In genomic region chr2:131469916-131470315, GRCm38 (mm10) we compare ENCODE assay signal across 14 mouse cellular contexts. TPM values are rescaled to one million over a fixed set of nuclear protein-coding genes. Genes with fewer than 3 reads are reported as not detected.
DNase-seq lines count a peak whose midpoint lies in the region; ATAC-seq lines count a peak whose summit lies in the region.
"Had no signal": no experiment of that assay in that cellular context is flagged by ENCODE, and none has a peak within 500 bp of the region (broad histone marks: within the 10 kb centered on the region; RNA-seq: fewer than 3 reads in every experiment).

No protein-coding gene starts in this region.

- H3K9me3 ChIP-seq in heart, embryonic 11.5 days (replicated peaks; ENCODE audit: control insufficient read depth, low read length) = no peaks in the 10 kb centered on the region
- H3K9me3 ChIP-seq: forebrain, embryonic 10.5 days; liver, embryonic 15.5 days had no signal

- no peaks in the 10 kb centered on the region for H3K27me3 ChIP-seq in heart, embryonic 11.5 days (ENCODE audit: control insufficient read depth, insufficient read depth, low read length)

- ATAC-seq in heart, embryonic 11.5 days (replicated peaks; ENCODE audit: insufficient number of reproducible peaks, low FRiP score, low TSS enrichment) = no peak
- ATAC-seq in inflammation-experienced regulatory T-cells, adult 6 months = no peak

- WGBS in heart, embryonic 11.5 days (ENCODE audit: insufficient replicate concordance) = 48% methylated on average over 1 of the region's 1 CpGs

- DNase-seq in heart, adult 11 months = peak; percentile 97
- peak; percentile 46 for DNase-seq in 3T3-L1 (ENCODE audit: low read depth, low spot score)
- DNase-seq in brain, adult 2 months (ENCODE audit: low read depth, low spot score) = peak; percentile 55
- peak; percentile 40 to 45 for DNase-seq in heart, postnatal 36 days
- DNase-seq in kidney, postnatal 4 days = no peak
- DNase-seq in layer of hippocampus, postnatal 25 days (ENCODE audit: extremely low spot score in 1 of 2, low spot score in 1 of 2) = no peak
- DNase-seq: adrenal gland, postnatal 14 days; cerebellum, adult 11 months; kidney, adult 11 months; right cerebral cortex, postnatal 4 days had no signal

- H3K27ac ChIP-seq in heart, embryonic 11.5 days (ENCODE audit: low read depth, low read length) = no peak overlapping the region
- H3K27ac ChIP-seq: forebrain, embryonic 10.5 days; liver, embryonic 15.5 days had no signal

- H3K4me3 ChIP-seq in heart, embryonic 11.5 days (ENCODE audit: low read depth, low read length) = no peak overlapping the region
- H3K4me3 ChIP-seq: forebrain, embryonic 10.5 days; liver, embryonic 15.5 days had no signal

- no peaks in the 10 kb centered on the region for H3K4me1 ChIP-seq in heart, embryonic 11.5 days (ENCODE audit: control insufficient read depth, insufficient read depth, low read length)
- H3K4me1 ChIP-seq: forebrain, embryonic 10.5 days; liver, embryonic 15.5 days had no signal

- no peaks in the 10 kb centered on the region for H3K36me3 ChIP-seq in heart, embryonic 11.5 days (ENCODE audit: control insufficient read depth, insufficient read depth, low read length)
- H3K36me3 ChIP-seq: forebrain, embryonic 10.5 days; liver, embryonic 15.5 days had no signal

- H3K9ac ChIP-seq in heart, embryonic 11.5 days (ENCODE audit: low read depth, low read length) = no peak overlapping the region
- H3K9ac ChIP-seq: liver, embryonic 15.5 days had no signal

- intact Hi-C loops in heart, postnatal 36 days (cut with DNase I) = no loop called here

- H3K4me2 ChIP-seq in heart, embryonic 11.5 days = no peak overlapping the region
- H3K4me2 ChIP-seq: liver, embryonic 15.5 days had no signal

RNA-seq across cellular contexts. Expression of gene Smox, which starts 21.4 kb away (rescaled TPM):
- polyA plus RNA-seq in heart, embryonic 11.5 days (2014; fragmentation: Nextera tagmentation; extraction: Ambion mirVana) = 16.5 and 19.7 TPM in 2 replicates
- total RNA-seq in heart, postnatal 36 days (2021) = 10 to 100 TPM; 21.4 to 22.2 TPM
- 10 to 100 TPM in 2 of 3 experiments, 1 to 10 TPM in 1; 8.6 to 14.8 (median 12.8) TPM for polyA plus RNA-seq in inflammation-experienced regulatory T-cells, adult 6 months (2017; shearing (Covaris generic))
- total RNA-seq in layer of hippocampus, postnatal 25 days (2021) = 10 to 100 TPM; 72.8 to 83.7 TPM

Comparison
In these comparisons a context has a peak if more than half of its experiments do, and no peak if none do; other contexts are left out.
1. DNase-seq: peak in heart, adult 11 months (single experiment), 3T3-L1 (single experiment), brain, adult 2 months (single experiment) and heart, postnatal 36 days (2 of 2); none in kidney, postnatal 4 days (0 of 2) and layer of hippocampus, postnatal 25 days (0 of 2).